Comparison of ENCODE assay signal across 28 mouse cellular contexts in genomic region chr5:9638612-9639011, GRCm38 (mm10).
"Had no signal": no experiment of that assay in that cellular context is flagged by ENCODE, and none has a peak within 500 bp of the region (broad histone marks: within the 10 kb centered on the region; RNA-seq: fewer than 3 reads in every experiment).

No protein-coding gene starts in this region.

- H3K4me2 ChIP-seq: embryonic facial prominence, embryonic 12.5 days; embryonic facial prominence, embryonic 13.5 days; embryonic facial prominence, embryonic 15.5 days; forebrain, embryonic 13.5 days; heart, embryonic 11.5 days; heart, embryonic 12.5 days had no signal

- H3K27me3 ChIP-seq: embryonic facial prominence, embryonic 12.5 days; embryonic facial prominence, embryonic 13.5 days; embryonic facial prominence, embryonic 15.5 days; forebrain, embryonic 13.5 days; heart, embryonic 12.5 days had no signal

- H3K27ac ChIP-seq: embryonic facial prominence, embryonic 10.5 days; embryonic facial prominence, embryonic 12.5 days; embryonic facial prominence, embryonic 13.5 days; embryonic facial prominence, embryonic 15.5 days; forebrain, embryonic 10.5 days; forebrain, embryonic 13.5 days; gastrocnemius, adult 2 months; heart, adult 2 months; heart, embryonic 10.5 days had no signal

- H3K9me3 ChIP-seq: embryonic facial prominence, embryonic 10.5 days; embryonic facial prominence, embryonic 12.5 days; embryonic facial prominence, embryonic 13.5 days; embryonic facial prominence, embryonic 15.5 days; forebrain, embryonic 10.5 days; forebrain, embryonic 13.5 days; heart, embryonic 10.5 days; heart, embryonic 12.5 days had no signal

- H3K36me3 ChIP-seq: embryonic facial prominence, embryonic 10.5 days; embryonic facial prominence, embryonic 12.5 days; embryonic facial prominence, embryonic 13.5 days; embryonic facial prominence, embryonic 15.5 days; forebrain, embryonic 10.5 days; heart, embryonic 10.5 days; heart, embryonic 12.5 days had no signal

- ATAC-seq: forebrain, embryonic 13.5 days; forebrain, embryonic 14.5 days had no signal

- DNase-seq: cerebellum, adult 2 months; cerebellum, adult 8-10 months; cerebellum, adult 9-10 months; cerebellum, adult 9-11 months; cerebellum, postnatal 10 days; cerebellum, postnatal 14 days; cerebellum, postnatal 25 days; cerebellum, postnatal 36 days; embryo, embryonic 11 days; gastrocnemius, adult 2 months; gastrocnemius, postnatal 10 days; gastrocnemius, postnatal 14 days; gastrocnemius, postnatal 25 days; gastrocnemius, postnatal 36 days; heart, adult 11 months; heart, adult 18-20 months; heart, adult 2 months had no signal

- H3K9ac ChIP-seq: embryonic facial prominence, embryonic 12.5 days; embryonic facial prominence, embryonic 13.5 days; embryonic facial prominence, embryonic 15.5 days; forebrain, embryonic 13.5 days; heart, embryonic 12.5 days had no signal

- H3K4me1 ChIP-seq: embryonic facial prominence, embryonic 10.5 days; embryonic facial prominence, embryonic 12.5 days; embryonic facial prominence, embryonic 13.5 days; embryonic facial prominence, embryonic 15.5 days; forebrain, embryonic 10.5 days; forebrain, embryonic 13.5 days; heart, embryonic 10.5 days; heart, embryonic 12.5 days had no signal

- H3K4me3 ChIP-seq: embryonic facial prominence, embryonic 10.5 days; embryonic facial prominence, embryonic 12.5 days; embryonic facial prominence, embryonic 13.5 days; embryonic facial prominence, embryonic 15.5 days; erythroblast, embryonic 14.5 days; forebrain, embryonic 10.5 days; forebrain, embryonic 13.5 days; gastrocnemius, adult 2 months; heart, adult 2 months; heart, embryonic 10.5 days; heart, embryonic 12.5 days had no signal
